Mouse (Mus musculus) CH12.LX (cell line): ENCODE data around the gene Ccdc92. TPM values are rescaled to one million over a fixed set of nuclear protein-coding genes. Genes with fewer than 3 reads are reported as not detected.

Experiments
- DNase-seq: peaks from one replicate; pipeline ENCODE4 v3.0.0-alpha.2; 2013; ENCODE audit errors: extremely low read depth
- H3K27ac ChIP-seq: 2 replicates; pipeline ENCODE4 v1.5.1; 2012; ENCODE audit warnings: low read depth, mild to moderate bottlenecking, control low read depth, moderate library complexity; ENCODE audit not compliant: insufficient read depth
- H3K27me3 ChIP-seq: replicated peaks from 2 replicates; pipeline ENCODE3; 2012; ENCODE audit warnings: inconsistent platforms
- H3K36me3 ChIP-seq, 2 experiments: replicated peaks in 1 of 2; 2 replicates each; pipeline versions ENCODE3 to v1.6.1; 2012; ENCODE audit warnings: inconsistent platforms in 1 of 2, low read length in 1 of 2, mild to moderate bottlenecking in 1 of 2, mixed read lengths in 1 of 2, moderate library complexity in 1 of 2; ENCODE audit not compliant: control insufficient read depth in 1 of 2, insufficient read depth in 1 of 2
- H3K4me1 ChIP-seq, 2 experiments: 2 replicates each; pipeline ENCODE4 v1.6.1; 2012; ENCODE audit warnings: inconsistent platforms in 1 of 2, moderate library complexity in 1 of 2; ENCODE audit not compliant: insufficient read depth in 2 of 2, control insufficient read depth in 1 of 2
- H3K4me2 ChIP-seq: 2 replicates; pipeline ENCODE4 v1.6.1; 2012; ENCODE audit warnings: low read depth, mild to moderate bottlenecking, control low read depth; ENCODE audit not compliant: poor library complexity, insufficient read depth, severe bottlenecking
- H3K4me3 ChIP-seq, 3 experiments: fragments of 150-350 bp in 1 of 3; sonication (generic) in 1 of 3; replicated peaks in 1 of 3; 2 replicates each; pipeline versions ENCODE3 to v1.5.1; 2011 to 2012; ENCODE audit warnings: low read depth in 2 of 3, low read length in 2 of 3, mild to moderate bottlenecking in 2 of 3, moderate library complexity in 2 of 3, control low read depth in 1 of 3, improper control_type of control experiment in 1 of 3, inconsistent platforms in 1 of 3, mixed read lengths in 1 of 3; ENCODE audit not compliant: poor library complexity in 1 of 3
- H3K79me2 ChIP-seq: replicated peaks from 2 replicates; pipeline ENCODE4 v1.6.1; 2012; ENCODE audit warnings: mild to moderate bottlenecking, moderate library complexity; ENCODE audit not compliant: control insufficient read depth, poor library complexity, insufficient read depth, severe bottlenecking; ENCODE audit errors: extremely low read depth
- H3K9ac ChIP-seq: 2 replicates; pipeline ENCODE4 v1.6.1; 2012; ENCODE audit warnings: low read depth, mild to moderate bottlenecking, control low read depth, moderate library complexity; ENCODE audit not compliant: insufficient read depth
- H3K9me3 ChIP-seq: replicated peaks from 2 replicates; pipeline ENCODE3; 2012; ENCODE audit warnings: low read length, inconsistent platforms, mixed read lengths
- CHD2 ChIP-seq: IDR thresholded peaks from 2 replicates; pipeline ENCODE4 v1.6.1; 2011; ENCODE audit warnings: low read length, improper control_type of control experiment
- CTCF ChIP-seq, 2 experiments: IDR thresholded peaks in 1 of 2; conservative IDR thresholded peaks in 1 of 2; 2 replicates each; pipeline ENCODE4 v1.5.1; 2011 to 2012; ENCODE audit warnings: low read depth in 2 of 2, low read length in 2 of 2, improper control_type of control experiment in 1 of 2, inconsistent platforms in 1 of 2, mild to moderate bottlenecking in 1 of 2, moderate library complexity in 1 of 2
- IRF4 ChIP-seq: IDR thresholded peaks from 2 replicates; pipeline ENCODE4 v1.6.1; 2014; ENCODE audit warnings: low read depth, mild to moderate bottlenecking, inconsistent platforms, low read length, improper control_type of control experiment
- JUN ChIP-seq: IDR thresholded peaks from 2 replicates; pipeline ENCODE4 v1.6.1; 2011; ENCODE audit warnings: low read depth, mild to moderate bottlenecking, low read length, improper control_type of control experiment, moderate library complexity; ENCODE audit not compliant: insufficient read depth
- KAT2A ChIP-seq: IDR thresholded peaks from 2 replicates; pipeline ENCODE4 v1.6.1; 2012; ENCODE audit warnings: low read length, improper control_type of control experiment, inconsistent platforms; ENCODE audit not compliant: insufficient replicate concordance
- RAD21 ChIP-seq: IDR thresholded peaks from 2 replicates; pipeline ENCODE4 v1.6.1; 2011; ENCODE audit warnings: low read depth, mild to moderate bottlenecking, low read length, improper control_type of control experiment, moderate library complexity
- SIN3A ChIP-seq: IDR thresholded peaks from 2 replicates; pipeline ENCODE4 v1.6.1; 2012; ENCODE audit warnings: low read length, improper control_type of control experiment, inconsistent platforms
- SMC3 ChIP-seq: IDR thresholded peaks from 2 replicates; pipeline ENCODE4 v1.6.1; 2011; ENCODE audit warnings: low read depth, low read length, improper control_type of control experiment
- UBTF ChIP-seq: IDR thresholded peaks from 2 replicates; pipeline ENCODE4 v1.6.1; 2012; ENCODE audit warnings: low read depth, mild to moderate bottlenecking, inconsistent platforms, low read length, improper control_type of control experiment, moderate library complexity
- USF2 ChIP-seq: conservative IDR thresholded peaks from 2 replicates; pipeline ENCODE4 v1.6.1; 2011; ENCODE audit warnings: low read depth, low read length, improper control_type of control experiment
- ZNF384 ChIP-seq: IDR thresholded peaks from 2 replicates; pipeline ENCODE4 v1.6.1; 2012; ENCODE audit warnings: low read depth, low read length, improper control_type of control experiment, inconsistent platforms
- dilution Hi-C: fragments of 300-500 bp; cut with MboI; formaldehyde crosslinking; loops from 2 replicates; pipeline ENCODE4 v1.14.3; 2020; ENCODE audit warnings: low sequenced_read_pairs; ENCODE audit not compliant: extremely low pct_unique_long_range_greater_than_20kb, extremely low pct_ligation_motif_present
- in situ Hi-C: fragments of 300-500 bp; cut with MboI; formaldehyde crosslinking; loops from 3 replicates; pipeline ENCODE4 v1.14.3; 2019; ENCODE audit warnings: low sequenced_read_pairs, low pct_ligation_motif_present, low pct_unique_long_range_greater_than_20kb, mixed read lengths
- polyA plus RNA-seq: library from polyadenylated mRNA; unstranded; fragments of >175 nt; gene quantifications from 2 replicates; pipeline ENCODE4 v1.2.1, GENCODE M21; 2012; ENCODE audit warnings: low read depth; ENCODE audit not compliant: insufficient read length
- total RNA-seq, 2 experiments: library from RNA; depleted of rRNA; stranded (reverse); fragments of 300-350 nt in 1 of 2; fragments of >200 nt in 1 of 2; gene quantifications; 2 replicates each; pipeline ENCODE4 v1.2.3; 2012 to 2014

The Ccdc92 gene
- total and polyA plus RNA-seq, 3 experiments: 0.75 to 1.4 (median 0.76) TPM

GRCm38 (mm10) chr5:124868981-124869380 lies 6.8 kb upstream of the Ccdc92 start:
- TF ChIP-seq SMC3 (peak; percentile 76), ZNF384 (peak; percentile 30; the same call in 1 of the 2 replicates), CHD2 (no peak), IRF4 (no peak), UBTF (no peak), JUN (no peak), CTCF (conservative IDR thresholded peaks at IDR 0.05 in 1 of 2, IDR thresholded peaks at IDR 0.05 in 1 of 2; ENCODE audit: low read depth in 2 of 2, low read length in 2 of 2) (peak; percentile 19 to 87; a peak in 2 of 4 replicates), KAT2A (no peak), SIN3A (no peak), RAD21 (peak; percentile 93)
- TF ChIP-seq, all 38 proteins: peak for 4
- Histone ChIP-seq H3K27ac (no peak overlapping the region), H3K79me2 (no peaks in the 10 kb centered on the region; the same call in 1 of the 2 replicates), H3K9me3 (no peaks in the 10 kb centered on the region), H3K9ac (no peak overlapping the region), H3K4me1 (peaks cover 0 to 3% of the 10 kb centered on the region in 2 experiments; a peak in 1 of 4 replicates), H3K36me3 (peaks cover 2 to 76% of the 10 kb centered on the region in 2 experiments), H3K27me3 (no peaks in the 10 kb centered on the region), H3K4me3 (no peak overlapping the region), H3K4me2 (no peak overlapping the region)
- DNase-seq: peak; percentile 47
- in situ Hi-C loops: loop anchor here (25.0 kb wide), 1 partner anchor 432 kb away; the partner anchor contains the start of genes Kmt5a and Sbno1
- dilution Hi-C loops: no loop called here

DNA sequence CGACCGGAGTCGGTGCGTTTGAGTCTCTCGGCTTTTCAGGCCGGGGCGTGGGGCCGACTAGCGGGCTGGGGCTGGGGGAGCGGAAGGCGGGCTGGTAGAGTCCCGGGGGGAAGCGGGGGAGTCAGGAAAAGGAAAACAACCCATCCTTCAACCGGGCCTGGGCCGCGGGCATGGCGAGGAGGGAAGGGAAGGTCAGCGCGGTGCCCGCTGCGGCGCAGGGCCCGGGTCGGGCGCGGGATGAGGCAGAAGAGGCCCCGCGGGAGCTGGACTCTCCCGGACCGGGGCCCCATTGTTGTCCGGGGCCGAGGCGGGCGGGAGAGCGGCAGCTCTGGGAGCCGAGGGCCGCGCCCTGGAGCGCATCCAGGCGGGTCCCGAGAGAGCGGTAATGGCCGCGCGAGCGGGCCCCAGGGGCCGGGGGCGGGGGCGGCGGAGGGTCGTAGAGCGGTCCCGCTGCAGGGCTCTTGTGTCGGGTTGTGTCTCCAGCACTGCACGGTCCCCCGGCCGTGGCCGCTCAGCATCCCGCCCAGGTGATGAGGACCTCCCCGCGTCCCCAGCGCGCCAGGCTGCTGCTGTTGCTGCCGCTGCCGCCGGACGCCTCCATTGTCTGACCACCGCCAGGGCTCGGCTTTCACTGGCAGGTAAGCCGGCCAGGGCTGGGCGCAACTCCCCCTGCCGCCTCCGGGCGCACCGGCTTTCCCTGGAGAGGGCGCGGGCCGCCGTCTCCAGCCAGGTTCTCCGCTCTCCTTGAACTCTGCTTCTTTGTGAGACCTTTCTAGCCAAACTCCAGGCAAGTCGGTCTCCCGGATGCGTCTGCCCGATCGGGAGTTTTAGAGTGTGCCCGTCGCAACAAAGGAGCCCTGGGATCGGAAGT lies 882 bp upstream of the Ccdc92 start:
- Histone ChIP-seq H3K9ac (peak overlapping the region; percentile 75), H3K27ac (no peak overlapping the region), H3K36me3 (peaks cover 0 to 24% of the 10 kb centered on the region in 2 experiments), H3K27me3 (peaks cover 37% of the 10 kb centered on the region), H3K4me2 (peak overlapping the region; percentile 52), H3K4me1 (peaks cover 0 to 18% of the 10 kb centered on the region in 2 experiments; a peak in 3 of 4 replicates), H3K4me3 (peak overlapping the region; percentile 50 to 84 (median 77)), H3K79me2 (no peaks in the 10 kb centered on the region; the same call in 1 of the 2 replicates), H3K9me3 (no peaks in the 10 kb centered on the region)
- in situ Hi-C loops: loop anchor here (5.0 to 25.0 kb wide), 2 partner anchors 91 to 426 kb away; partner anchors contain the start of genes Kmt5a and Sbno1
- dilution Hi-C loops: no loop called here
- TF ChIP-seq UBTF: peak; percentile 42; the same call in 1 of the 2 replicates
- no peak for TF ChIP-seq USF2
- DNase-seq: no peak
